Mouse (Mus musculus) hindbrain, embryonic 11.5 days (tissue): Measurements from ENCODE around the gene Tmem167. TPM values are rescaled to one million over a fixed set of nuclear protein-coding genes. Genes with fewer than 3 reads are reported as not detected.

Experiments
- ATAC-seq: fragments of 200-750 bp; cut with Nextera tagmentation; 2 replicates; pipeline ENCODE4 v1.8.0; 2017; ENCODE audit warnings: mild to moderate bottlenecking, moderate TSS enrichment, moderate library complexity; ENCODE audit not compliant: low FRiP score
- DNase-seq: peaks from one replicate; pipeline ENCODE4 v3.0.0-alpha.2; 2015; ENCODE audit warnings: low spot score
- H3K27ac ChIP-seq: fragments of 300-500 bp; sonication (generic); 2 replicates; pipeline ENCODE4 v1.5.1; 2014; ENCODE audit warnings: mild to moderate bottlenecking, low read depth, low read length
- H3K27me3 ChIP-seq: fragments of 300-500 bp; sonication (generic); 2 replicates; pipeline ENCODE4 v1.6.1; 2014; ENCODE audit warnings: mild to moderate bottlenecking, low read length, moderate library complexity, mixed read lengths; ENCODE audit not compliant: control insufficient read depth, insufficient read depth
- H3K36me3 ChIP-seq: fragments of 300-500 bp; sonication (generic); 2 replicates; pipeline ENCODE4 v1.6.1; 2014; ENCODE audit warnings: mild to moderate bottlenecking, low read length, moderate library complexity, mixed read lengths; ENCODE audit not compliant: control insufficient read depth, insufficient read depth
- H3K4me1 ChIP-seq: fragments of 300-500 bp; sonication (generic); replicated peaks from 2 replicates; pipeline ENCODE4 v1.6.1; 2014; ENCODE audit warnings: low read length, mixed read lengths; ENCODE audit not compliant: control insufficient read depth, insufficient read depth
- H3K4me2 ChIP-seq: fragments of 300-500 bp; sonication (generic); replicated peaks from 2 replicates; pipeline ENCODE4 v1.6.1; 2014; ENCODE audit warnings: mild to moderate bottlenecking, low read depth, low read length
- H3K4me3 ChIP-seq: fragments of 300-500 bp; sonication (generic); 2 replicates; pipeline ENCODE4 v1.5.1; 2014; ENCODE audit warnings: low read depth, low read length
- H3K9ac ChIP-seq: fragments of 300-500 bp; sonication (generic); 2 replicates; pipeline ENCODE4 v1.6.1; 2014; ENCODE audit warnings: low read depth, low read length
- H3K9me3 ChIP-seq: fragments of 300-500 bp; sonication (generic); 2 replicates; pipeline ENCODE4 v1.6.1; 2016; ENCODE audit warnings: low read length; ENCODE audit not compliant: control insufficient read depth
- WGBS: fragments of 180-500 bp; shearing (Covaris S2); extraction: QIAGEN DNeasy Blood & Tissue Kit; methylation state at CpG from one replicate; pipeline ENCODE4 v1.1.7; 2014; 5-methylcytosine and 5-hydroxymethylcytosine counted together
- polyA plus RNA-seq: library from polyadenylated mRNA; unstranded; fragments of >200 nt; fragmentation: Nextera tagmentation; extraction: Ambion mirVana; gene quantifications from 2 replicates; pipeline ENCODE4 v1.2.1, GENCODE M21; 2014

Gene Tmem167
- polyA plus RNA-seq, 1 experiment from 2014 or later: 68.1 TPM

DNA sequence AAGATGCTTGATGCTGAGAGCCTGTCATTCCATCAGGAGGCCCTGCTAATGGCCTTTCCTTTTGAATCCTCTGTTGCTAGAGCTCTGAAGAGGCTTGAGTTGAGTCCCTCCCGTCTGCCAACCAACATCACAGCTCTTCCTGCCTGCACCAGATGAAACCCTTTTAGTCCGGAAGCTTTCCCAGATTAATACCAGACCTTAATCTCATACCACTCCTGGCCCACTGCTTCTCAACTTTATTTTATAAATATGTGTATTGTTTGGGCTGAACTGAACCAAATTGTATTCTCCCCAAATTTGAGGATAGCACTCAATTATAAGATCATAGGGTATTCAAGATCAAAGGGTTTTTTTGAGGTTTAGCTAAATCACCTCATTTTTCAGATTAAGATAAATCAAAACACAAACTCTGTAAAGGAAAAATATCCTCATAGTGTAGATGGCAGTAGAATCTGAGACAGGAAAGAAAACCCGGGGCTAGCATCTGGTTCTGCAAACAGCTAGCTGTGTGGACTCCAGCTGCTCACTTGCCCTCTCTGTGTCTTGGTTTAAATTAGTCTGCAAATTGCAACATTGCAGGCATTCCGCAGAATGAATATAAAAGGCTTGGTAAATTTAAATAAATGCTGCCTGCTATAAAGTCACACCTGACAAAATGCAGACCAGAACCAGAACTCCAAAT is 81.3 kb downstream of the Tmem167 start:
- H3K9ac ChIP-seq: no peak overlapping the region
- H3K4me2 ChIP-seq: no peak overlapping the region
- no peaks in the 10 kb centered on the region for H3K9me3 ChIP-seq
- H3K4me3 ChIP-seq: no peak overlapping the region
- H3K36me3 ChIP-seq: no peaks in the 10 kb centered on the region
- WGBS: 39% methylated on average over 4 of the region's 4 CpGs
- no peaks in the 10 kb centered on the region for H3K27me3 ChIP-seq
- DNase-seq (no peak), ATAC-seq (no peak)
- no peaks in the 10 kb centered on the region for H3K4me1 ChIP-seq
- H3K27ac ChIP-seq: no peak overlapping the region

DNA sequence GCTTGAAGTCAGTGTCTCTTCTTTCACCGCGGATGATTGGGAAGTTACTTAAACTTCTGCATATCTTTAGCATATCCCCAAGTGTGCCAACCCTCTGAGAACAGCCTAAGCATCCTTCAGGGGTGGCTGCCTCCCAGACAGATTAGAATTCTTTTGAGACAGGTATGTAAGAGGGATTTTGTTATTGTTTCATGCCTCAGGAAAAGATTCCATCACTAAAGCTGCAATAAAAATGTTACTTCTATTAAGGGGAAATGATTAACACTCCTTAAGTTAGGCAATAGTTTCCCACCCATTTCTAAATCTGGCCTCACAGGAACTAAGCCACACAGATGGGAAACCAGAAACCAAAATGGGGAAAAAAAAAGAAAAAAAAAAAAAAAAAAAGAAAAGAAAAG is 81.9 kb downstream of the Tmem167 start:
- Histone ChIP-seq H3K9ac (no peak overlapping the region), H3K27me3 (no peaks in the 10 kb centered on the region), H3K4me3 (no peak overlapping the region), H3K36me3 (no peaks in the 10 kb centered on the region), H3K9me3 (no peaks in the 10 kb centered on the region), H3K27ac (no peak overlapping the region), H3K4me2 (no peak overlapping the region), H3K4me1 (no peaks in the 10 kb centered on the region)
- DNase-seq: no peak
- no peak for ATAC-seq
- WGBS: 38% methylated on average over 2 of the region's 2 CpGs

DNA sequence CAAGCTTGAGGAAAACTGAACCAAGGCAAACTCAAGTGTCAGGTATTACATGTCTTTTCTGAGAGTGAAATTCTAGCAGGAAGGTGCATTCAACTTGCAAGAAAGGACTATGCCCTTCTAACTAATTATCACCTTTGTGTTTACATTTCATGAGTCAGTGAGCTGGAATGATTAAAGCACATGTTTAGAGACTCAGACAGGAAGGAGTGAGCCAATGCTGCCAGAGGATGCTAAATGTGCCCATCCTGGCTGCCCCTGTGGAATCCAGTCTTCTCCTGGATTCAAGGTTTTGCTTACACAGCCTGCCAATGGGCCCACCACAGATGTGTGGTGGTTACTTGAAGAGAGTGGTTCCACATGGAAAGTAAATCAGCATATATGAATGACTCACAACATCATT is 82.5 kb downstream of the Tmem167 start:
- H3K27me3 ChIP-seq: no peaks in the 10 kb centered on the region
- no peak for ATAC-seq
- DNase-seq: no peak

DNA sequence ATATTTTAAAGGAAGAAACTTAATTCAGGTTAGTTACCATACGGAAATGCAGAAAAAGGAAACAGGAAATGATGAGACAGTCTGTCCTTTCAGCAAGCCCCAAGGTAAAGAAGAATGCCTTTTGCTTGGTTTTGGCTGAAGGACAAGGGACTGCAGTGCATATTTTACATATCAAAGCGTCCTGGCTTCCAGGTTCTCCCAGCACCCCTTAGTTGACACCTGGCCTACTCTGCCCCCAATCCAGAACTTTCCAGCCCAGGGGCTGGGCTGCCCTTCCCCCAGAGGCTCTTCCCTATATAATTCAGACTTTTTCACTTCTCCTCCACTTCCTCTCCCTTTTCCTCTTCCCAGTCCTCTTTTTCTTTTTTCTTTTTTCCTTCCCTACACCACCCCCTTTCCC is 86.7 kb downstream of the Tmem167 start:
- DNase-seq (no peak), ATAC-seq (no peak)
- Histone ChIP-seq H3K27ac (no peak overlapping the region), H3K9ac (no peak overlapping the region), H3K4me2 (no peak overlapping the region), H3K4me3 (no peak overlapping the region), H3K9me3 (no peaks in the 10 kb centered on the region), H3K27me3 (no peaks in the 10 kb centered on the region), H3K36me3 (no peaks in the 10 kb centered on the region), H3K4me1 (no peaks in the 10 kb centered on the region)
- 55% methylated on average over 2 of the region's 2 CpGs for WGBS

More for the DNA sequence above, 82.5 kb downstream of the Tmem167 start:
- Histone ChIP-seq H3K4me3 (no peak overlapping the region), H3K4me1 (no peaks in the 10 kb centered on the region), H3K36me3 (no peaks in the 10 kb centered on the region), H3K9me3 (no peaks in the 10 kb centered on the region), H3K4me2 (no peak overlapping the region), H3K27ac (no peak overlapping the region), H3K9ac (no peak overlapping the region)

DNA sequence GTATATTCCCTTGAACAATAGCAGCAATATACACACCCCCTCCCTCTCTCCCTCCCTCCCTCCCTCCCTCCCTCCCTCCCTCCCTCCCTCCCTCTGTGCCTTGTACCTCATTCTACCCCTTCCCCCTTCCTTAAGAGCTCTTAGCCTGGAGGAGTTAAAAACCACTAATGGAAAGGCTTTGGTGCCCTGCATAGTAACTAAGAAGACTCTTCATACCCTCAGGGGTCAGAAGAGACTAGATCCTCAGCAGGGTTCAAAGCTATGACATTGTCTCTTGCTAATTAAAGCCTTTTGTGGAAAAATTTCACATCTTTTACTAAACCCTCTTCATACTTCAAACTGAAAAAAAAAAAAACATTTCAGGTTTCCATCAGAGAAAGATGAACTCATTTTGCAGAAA is 93.3 kb downstream of the Tmem167 start:
- Histone ChIP-seq H3K4me3 (no peak overlapping the region), H3K27ac (no peak overlapping the region), H3K4me1 (no peaks in the 10 kb centered on the region), H3K9ac (no peak overlapping the region), H3K27me3 (no peaks in the 10 kb centered on the region), H3K4me2 (no peak overlapping the region), H3K36me3 (no peaks in the 10 kb centered on the region), H3K9me3 (no peaks in the 10 kb centered on the region)
- no peak for DNase-seq
- peak; percentile 30; the same call in 1 of the 2 replicates for ATAC-seq

DNA sequence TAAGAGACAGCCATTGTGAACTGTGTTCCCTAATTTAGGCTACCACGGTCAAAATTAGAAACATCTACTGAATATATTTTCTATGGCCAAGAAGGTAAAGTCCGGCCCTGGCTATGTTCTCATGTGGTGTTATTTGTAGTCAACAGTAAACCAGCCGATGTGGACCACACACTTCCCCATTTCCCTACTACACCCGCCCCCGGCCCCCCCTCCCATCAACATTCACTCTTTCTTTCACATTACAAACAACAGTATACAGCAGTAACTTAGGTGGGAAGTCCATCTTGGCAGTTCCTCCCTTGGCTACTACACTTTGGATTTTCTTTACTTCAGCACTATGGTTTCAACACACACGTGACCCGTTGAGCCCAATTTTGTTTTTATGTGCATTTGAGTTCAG is 94.6 kb downstream of the Tmem167 start:
- 89% methylated on average over 7 of the region's 7 CpGs for WGBS
- ATAC-seq (no peak), DNase-seq (no peak)
- Histone ChIP-seq H3K27me3 (no peaks in the 10 kb centered on the region), H3K4me3 (no peak overlapping the region), H3K9ac (no peak overlapping the region), H3K4me1 (no peaks in the 10 kb centered on the region), H3K27ac (no peak overlapping the region), H3K9me3 (no peaks in the 10 kb centered on the region), H3K4me2 (no peak overlapping the region), H3K36me3 (no peaks in the 10 kb centered on the region)

DNA sequence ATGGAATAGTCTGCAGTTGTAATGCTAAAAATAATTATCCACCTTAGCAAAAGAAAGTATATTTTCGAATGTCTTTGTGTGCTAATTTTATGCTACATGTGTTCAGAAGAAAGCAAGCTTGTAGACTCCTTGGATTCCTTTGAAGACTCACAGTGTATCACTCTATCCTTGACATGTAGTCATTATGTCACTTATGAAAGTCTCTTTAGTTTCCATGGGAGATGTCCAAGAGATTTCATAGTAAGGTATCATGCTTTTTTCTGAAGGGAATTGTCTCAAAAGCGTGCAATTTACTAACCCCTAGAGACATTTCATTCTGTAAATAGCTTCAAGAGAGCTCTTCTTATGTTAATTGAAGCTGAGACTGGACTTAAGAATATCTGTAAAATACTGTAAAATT is 97.8 kb downstream of the Tmem167 start:
- ATAC-seq (no peak), DNase-seq (no peak)
- WGBS: 49% methylated on average over 2 of the region's 2 CpGs
- H3K27me3 ChIP-seq: no peaks in the 10 kb centered on the region
- no peak overlapping the region for H3K4me2 ChIP-seq
- no peaks in the 10 kb centered on the region for H3K4me1 ChIP-seq
- H3K4me3 ChIP-seq: no peak overlapping the region
- no peaks in the 10 kb centered on the region for H3K9me3 ChIP-seq
- H3K9ac ChIP-seq: no peak overlapping the region
- H3K36me3 ChIP-seq: no peaks in the 10 kb centered on the region
- no peak overlapping the region for H3K27ac ChIP-seq

DNA sequence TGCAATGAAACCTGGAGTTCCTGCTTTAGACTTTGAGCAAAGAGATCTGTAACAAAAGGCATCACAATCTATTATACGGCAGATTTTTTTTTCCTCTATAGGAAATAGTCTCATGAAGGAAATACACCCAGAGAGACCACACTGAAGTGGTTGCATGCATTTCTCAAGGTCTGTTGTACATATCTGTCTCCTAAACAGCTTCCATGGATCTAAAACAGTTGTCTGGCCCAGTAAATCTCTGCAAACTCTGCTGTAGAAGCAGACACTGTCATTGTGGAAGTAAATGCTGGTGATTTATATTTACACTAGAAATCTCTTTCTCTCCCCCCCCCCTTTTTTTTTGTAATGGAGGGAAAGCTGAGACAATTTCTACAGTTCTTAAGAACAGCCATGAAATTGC is 99.1 kb downstream of the Tmem167 start:
- Histone ChIP-seq H3K4me2 (no peak overlapping the region), H3K4me1 (no peaks in the 10 kb centered on the region), H3K9me3 (no peaks in the 10 kb centered on the region), H3K36me3 (no peaks in the 10 kb centered on the region), H3K9ac (no peak overlapping the region), H3K4me3 (no peak overlapping the region), H3K27me3 (no peaks in the 10 kb centered on the region), H3K27ac (no peak overlapping the region)
- 41% methylated on average over 1 of the region's 1 CpGs for WGBS
- DNase-seq (no peak), ATAC-seq (no peak)

DNA sequence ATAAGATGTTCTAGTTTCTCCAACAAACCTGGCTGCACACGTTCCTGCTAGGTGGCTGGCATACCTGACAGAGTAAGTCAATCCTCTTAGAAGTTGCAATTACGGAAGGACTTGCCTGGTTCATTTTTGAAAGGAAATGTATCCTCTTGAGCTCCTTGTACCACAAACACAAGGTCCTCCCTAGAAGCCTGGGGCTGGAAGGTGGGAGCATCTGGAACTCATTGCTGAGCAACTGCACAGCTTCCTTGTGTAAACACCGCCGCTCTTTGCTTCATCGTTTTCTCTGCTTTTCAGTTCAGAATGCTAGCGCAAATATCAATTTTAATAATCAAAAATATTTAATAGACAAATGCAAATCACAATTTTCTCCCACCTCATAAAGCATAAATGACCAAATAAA is 102.9 kb downstream of the Tmem167 start:
- DNase-seq: peak; percentile 33

More for the DNA sequence above, 102.9 kb downstream of the Tmem167 start:
- Histone ChIP-seq H3K4me1 (no peaks in the 10 kb centered on the region), H3K4me3 (no peak overlapping the region), H3K27me3 (no peaks in the 10 kb centered on the region), H3K9me3 (no peaks in the 10 kb centered on the region), H3K4me2 (no peak overlapping the region), H3K27ac (no peak overlapping the region), H3K9ac (no peak overlapping the region), H3K36me3 (no peaks in the 10 kb centered on the region)
- no peak for ATAC-seq
- 67% methylated on average over 6 of the region's 6 CpGs for WGBS
